Mouse (Mus musculus) neural tube, embryonic 15.5 days (tissue): ENCODE data around the gene Vmn1r70. TPM values are rescaled to one million over a fixed set of nuclear protein-coding genes. Genes with fewer than 3 reads are reported as not detected.

Experiments used
- ATAC-seq: fragments of 200-750 bp; cut with Nextera tagmentation; 2 replicates; pipeline ENCODE4 v1.8.0; 2017; ENCODE audit warnings: mild to moderate bottlenecking, moderate TSS enrichment, moderate library complexity; ENCODE audit not compliant: low FRiP score
- H3K27ac ChIP-seq: fragments of 300-500 bp; sonication (generic); replicated peaks from 2 replicates; pipeline ENCODE4 v1.5.1; 2015; ENCODE audit warnings: mild to moderate bottlenecking, inconsistent platforms
- H3K27me3 ChIP-seq: fragments of 300-500 bp; sonication (generic); replicated peaks from 2 replicates; pipeline ENCODE4 v1.6.1; 2015; ENCODE audit warnings: inconsistent platforms
- H3K36me3 ChIP-seq: fragments of 300-500 bp; sonication (generic); 2 replicates; pipeline ENCODE4 v1.6.1; 2015; ENCODE audit warnings: inconsistent platforms
- H3K4me1 ChIP-seq: fragments of 300-500 bp; sonication (generic); 2 replicates; pipeline ENCODE4 v1.6.1; 2015; ENCODE audit warnings: inconsistent platforms
- H3K4me2 ChIP-seq: fragments of 300-500 bp; sonication (generic); 2 replicates; pipeline ENCODE4 v1.6.1; 2015; ENCODE audit warnings: inconsistent platforms, mild to moderate bottlenecking, moderate library complexity
- H3K4me3 ChIP-seq: fragments of 300-500 bp; sonication (generic); replicated peaks from 2 replicates; pipeline ENCODE4 v1.5.1; 2015; ENCODE audit warnings: mild to moderate bottlenecking, inconsistent platforms
- H3K9ac ChIP-seq: fragments of 300-500 bp; sonication (generic); replicated peaks from 2 replicates; pipeline ENCODE4 v1.6.1; 2015; ENCODE audit warnings: mild to moderate bottlenecking, inconsistent platforms
- H3K9me3 ChIP-seq: fragments of 300-500 bp; sonication (generic); replicated peaks from 2 replicates; pipeline ENCODE4 v1.6.1; 2016; ENCODE audit warnings: inconsistent platforms
- WGBS: fragments of 180-500 bp; shearing (Covaris S2); methylation state at CpG from one replicate; pipeline ENCODE4 v1.1.7; 2015; ENCODE audit warnings: mixed read lengths; 5-methylcytosine and 5-hydroxymethylcytosine counted together
- polyA plus RNA-seq: library from polyadenylated mRNA; unstranded; fragments of >200 nt; fragmentation: Nextera tagmentation; extraction: Ambion mirVana; gene quantifications from 2 replicates; pipeline ENCODE4 v1.2.1, GENCODE M21; 2015

Gene Vmn1r70
- polyA plus RNA-seq = not detected in 2 replicates

DNA sequence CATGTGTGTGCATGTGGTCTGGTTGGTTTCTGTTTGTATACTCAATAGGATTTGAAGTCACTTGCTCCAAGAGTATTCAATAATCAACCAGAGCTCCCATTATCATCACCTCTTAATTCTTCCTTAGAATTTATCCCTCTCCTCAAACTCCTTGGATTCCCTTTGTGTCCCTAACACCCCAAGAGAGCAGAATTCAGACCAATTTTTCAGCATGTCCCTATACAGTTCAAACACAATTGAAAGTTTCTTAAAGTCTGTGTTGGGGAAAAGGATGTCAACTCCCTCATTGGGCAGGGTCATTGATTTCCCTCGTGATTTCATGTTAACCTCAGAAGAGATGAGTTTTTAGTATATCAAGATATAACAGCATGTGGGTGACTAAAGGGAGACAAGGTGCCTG is at the start of gene Vmn1r70:
Gene Vmn1r70 (plus strand): TSS at position 301 of the 400 bp plus-strand sequence.
- H3K9ac ChIP-seq = no peak within 1 kb of the TSS

DNA sequence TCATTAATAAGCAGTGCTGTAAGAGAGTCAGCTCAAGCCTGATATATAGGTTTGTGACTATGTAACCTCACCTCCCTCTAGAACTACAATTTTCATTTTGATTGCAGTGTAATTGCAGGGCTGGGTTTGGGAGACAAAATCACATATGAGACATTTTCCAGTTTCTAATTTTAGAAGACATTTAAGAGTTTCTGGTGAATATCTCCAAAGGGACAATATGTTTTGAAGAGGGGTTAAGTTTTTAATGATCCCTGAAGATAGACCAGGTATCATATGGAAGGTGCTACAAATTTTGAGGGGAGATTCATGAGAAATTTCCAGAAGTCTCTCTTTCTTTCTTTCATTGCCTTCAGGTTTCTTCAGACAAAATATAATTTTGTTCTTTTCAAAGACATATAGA is 17.8 kb upstream of the Vmn1r70 start, which contains the start of gene Vmn1r69:
Gene Vmn1r69 (minus strand): TSS at position 101 of the 400 bp plus-strand sequence.
- Histone ChIP-seq H3K4me3 (no peak within 1 kb of the TSS), H3K9ac (no peak within 1 kb of the TSS), H3K27me3 (no peaks in the 10 kb centered on the region), H3K27ac (no peak within 1 kb of the TSS), H3K36me3 (no peaks in the 10 kb centered on the region), H3K4me1 (no peaks in the 10 kb centered on the region), H3K9me3 (peaks cover 21% of the 10 kb centered on the region; the same call in 1 of the 2 replicates), H3K4me2 (no peak within 1 kb of the TSS)
- ATAC-seq = no peak

More for the DNA sequence above, at the start of gene Vmn1r70:
- no peaks in the 10 kb centered on the region for H3K4me1 ChIP-seq
- H3K4me2 ChIP-seq = no peak within 1 kb of the TSS
- ATAC-seq = no peak
- peaks cover 24% of the 10 kb centered on the region for H3K9me3 ChIP-seq
- H3K27ac ChIP-seq = no peak within 1 kb of the TSS
- H3K4me3 ChIP-seq = no peak within 1 kb of the TSS
- 67% methylated on average over 1 of the region's 1 CpGs for WGBS
- no peaks in the 10 kb centered on the region for H3K36me3 ChIP-seq
- H3K27me3 ChIP-seq = no peaks in the 10 kb centered on the region

Other genes with a start within 250 kb of the Vmn1r70 start
- gene Vmn1r67, start 188.2 kb upstream of the Vmn1r70 start, polyA plus RNA-seq = not detected in 2 replicates
- gene Zik1, start 136.1 kb upstream of the Vmn1r70 start, polyA plus RNA-seq = 23.7 and 28.4 TPM in 2 replicates
- not detected in 2 replicates for gene Vmn1r68, start 73.0 kb upstream of the Vmn1r70 start, polyA plus RNA-seq
- not detected in 2 replicates for gene Vmn1r69, start 17.9 kb upstream of the Vmn1r70 start, polyA plus RNA-seq
- gene Nlrp4b, start 56.3 kb downstream of the Vmn1r70 start, polyA plus RNA-seq = not detected in 2 replicates
- gene Vmn1r71, start 122.8 kb downstream of the Vmn1r70 start, polyA plus RNA-seq = not detected in 2 replicates